Mouse (Mus musculus) cortical plate, adult 2 months (tissue): Measurements from ENCODE around the gene Tmed6. TPM values are rescaled to one million over a fixed set of nuclear protein-coding genes. Genes with fewer than 3 reads are reported as not detected.
"Not testable (repeated sequence)": the region's sequence is repeated elsewhere in the genome, so short reads cannot be mapped to it uniquely, and the experiment has no call there.

Experiments
- H3K27ac ChIP-seq: fragments of 200-500 bp; 2 replicates; pipeline ENCODE4 v1.5.1; 2012; ENCODE audit warnings: low read length, control low read depth, inconsistent platforms; ENCODE audit not compliant: insufficient read depth
- H3K4me1 ChIP-seq: fragments of 200-500 bp; 2 replicates; pipeline ENCODE4 v1.6.1; 2011; ENCODE audit warnings: low read length; ENCODE audit not compliant: control insufficient read depth, insufficient read depth
- H3K4me3 ChIP-seq: fragments of 200-500 bp; 2 replicates; pipeline ENCODE4 v1.5.1; 2011; ENCODE audit warnings: mild to moderate bottlenecking, low read length, control low read depth; ENCODE audit not compliant: insufficient read depth
- CTCF ChIP-seq: fragments of 200-500 bp; IDR thresholded peaks from 2 replicates; pipeline ENCODE4 v1.5.1; 2011; ENCODE audit warnings: mild to moderate bottlenecking, control low read depth, low read length; ENCODE audit not compliant: insufficient read depth; ENCODE audit errors: extremely low read depth
- POLR2A ChIP-seq: fragments of 200-500 bp; IDR thresholded peaks from 2 replicates; pipeline ENCODE4 v1.6.1; 2011; ENCODE audit warnings: mild to moderate bottlenecking, low read length, control low read depth; ENCODE audit not compliant: insufficient read depth; ENCODE audit errors: extremely low read depth
- polyA plus RNA-seq: library from polyadenylated mRNA; depleted of rRNA; stranded (reverse); fragments of >200 nt; gene quantifications from 2 replicates; pipeline ENCODE4 v1.2.3, GENCODE M21; 2012

Tmed6 gene
- polyA plus RNA-seq, 1 experiment = not detected

DNA sequence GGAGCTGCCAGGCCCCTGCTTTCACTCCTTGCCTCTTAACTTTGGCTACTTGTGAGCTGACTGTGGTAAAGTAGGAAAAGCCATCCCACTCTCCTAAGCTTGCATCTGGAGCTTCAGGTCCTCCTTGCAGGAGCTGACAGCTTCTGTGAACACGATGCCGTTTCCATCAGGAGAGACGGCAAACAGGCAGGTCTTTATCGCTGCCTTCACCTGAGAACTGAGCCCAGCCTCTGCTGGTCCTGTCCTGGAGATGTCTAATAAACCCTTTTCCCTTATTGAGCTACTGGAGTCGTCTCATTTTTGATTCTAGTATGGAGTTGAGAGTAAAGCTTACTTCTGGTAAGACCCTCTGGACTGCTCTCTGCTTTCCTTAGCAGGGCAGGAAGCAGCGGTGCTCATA lies 20.0 kb downstream of the Tmed6 start:
- TF ChIP-seq CTCF (no peak), POLR2A (no peak)
- 0 out of 2 replicates have a peak, but pooled peaks cover 3% of the 10 kb centered on the region for H3K4me1 ChIP-seq
- H3K4me3 ChIP-seq = no peak overlapping the region
- H3K27ac ChIP-seq = no peak overlapping the region

DNA sequence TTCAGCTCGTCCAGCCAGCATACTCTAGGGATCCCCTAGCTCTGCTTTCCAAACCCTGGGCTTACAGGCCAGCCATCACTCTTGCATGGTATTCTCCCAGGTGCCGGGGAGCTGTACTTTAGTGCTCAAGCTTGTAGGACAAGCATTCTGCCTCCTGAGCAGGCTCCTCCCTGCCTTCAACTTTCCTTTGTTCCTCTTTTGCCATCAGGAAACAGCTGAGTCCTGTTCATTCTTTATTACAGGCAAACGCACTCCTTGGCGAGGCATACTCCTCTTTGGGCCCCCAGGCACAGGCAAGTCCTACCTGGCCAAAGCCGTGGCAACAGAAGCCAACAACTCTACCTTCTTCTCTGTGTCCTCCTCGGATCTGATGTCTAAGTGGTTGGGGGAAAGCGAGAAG lies 24.8 kb downstream of the Tmed6 start:
- no peak overlapping the region for H3K4me3 ChIP-seq
- no peaks in the 10 kb centered on the region for H3K4me1 ChIP-seq
- H3K27ac ChIP-seq = no peak overlapping the region
- TF ChIP-seq CTCF = no peak
- TF ChIP-seq POLR2A = no peak

DNA sequence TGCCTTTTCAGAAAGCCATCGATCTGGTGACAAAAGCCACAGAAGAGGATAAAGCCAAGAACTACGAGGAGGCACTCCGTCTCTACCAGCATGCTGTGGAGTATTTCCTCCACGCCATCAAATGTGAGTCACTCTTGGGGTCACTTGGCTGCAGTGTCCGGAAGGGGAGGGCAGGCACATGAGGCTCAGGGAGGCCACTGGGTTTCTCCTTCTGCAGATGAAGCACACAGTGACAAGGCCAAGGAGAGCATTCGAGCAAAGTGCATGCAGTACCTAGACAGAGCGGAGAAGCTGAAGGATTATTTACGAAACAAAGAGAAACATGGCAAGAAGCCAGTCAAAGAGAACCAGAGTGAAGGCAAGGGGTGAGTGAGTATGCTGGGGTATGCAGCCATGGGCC lies 28.8 kb downstream of the Tmed6 start:
- Histone ChIP-seq H3K4me1 (peaks cover 5% of the 10 kb centered on the region), H3K27ac (no peak overlapping the region), H3K4me3 (no peak overlapping the region)
- TF ChIP-seq CTCF (no peak), POLR2A (no peak)

DNA sequence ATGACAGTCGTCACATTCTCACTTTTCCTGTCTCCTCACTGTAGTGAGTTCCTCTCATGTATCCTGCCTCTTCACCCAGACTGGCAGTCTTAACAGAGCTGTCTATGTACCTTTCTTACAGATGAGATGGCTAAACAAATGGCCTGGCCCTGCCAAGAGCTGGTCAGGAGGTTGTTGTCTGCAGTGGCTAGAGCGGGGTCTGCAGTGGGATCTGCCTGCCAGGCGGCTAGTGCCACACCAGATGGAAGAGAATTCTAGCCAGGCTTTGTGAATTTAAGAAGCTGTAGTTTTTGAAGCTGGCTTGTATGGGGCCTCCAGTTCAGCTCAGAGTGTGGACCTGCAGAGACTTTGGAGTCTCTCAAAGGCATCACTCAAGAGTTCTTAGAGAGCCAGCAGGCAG lies 29.8 kb downstream of the Tmed6 start:
- Histone ChIP-seq H3K4me1 (peaks cover 5% of the 10 kb centered on the region), H3K27ac (no peak overlapping the region), H3K4me3 (no peak overlapping the region)
- TF ChIP-seq POLR2A (no peak), CTCF (no peak)

DNA sequence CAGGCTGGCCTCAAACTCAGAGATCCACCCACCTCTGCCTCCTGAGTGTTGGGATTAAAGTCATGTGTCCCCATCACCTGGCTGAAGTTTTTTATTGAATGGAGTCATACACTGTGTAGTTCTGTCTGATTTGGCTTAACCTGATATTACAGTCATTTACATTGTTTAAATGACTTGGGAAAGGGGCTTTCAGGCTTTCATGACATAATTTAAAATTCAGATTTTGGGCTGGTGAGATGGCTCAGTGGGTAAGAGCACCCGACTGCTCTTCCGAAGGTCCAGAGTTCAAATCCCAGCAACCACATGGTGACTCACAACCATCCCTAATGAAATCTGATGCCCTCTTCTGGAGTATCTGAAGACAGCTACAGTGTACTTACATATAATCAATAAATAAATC lies 31.8 kb downstream of the Tmed6 start:
- H3K4me1 ChIP-seq, H3K4me3 ChIP-seq, H3K27ac ChIP-seq: not testable (repeated sequence)

DNA sequence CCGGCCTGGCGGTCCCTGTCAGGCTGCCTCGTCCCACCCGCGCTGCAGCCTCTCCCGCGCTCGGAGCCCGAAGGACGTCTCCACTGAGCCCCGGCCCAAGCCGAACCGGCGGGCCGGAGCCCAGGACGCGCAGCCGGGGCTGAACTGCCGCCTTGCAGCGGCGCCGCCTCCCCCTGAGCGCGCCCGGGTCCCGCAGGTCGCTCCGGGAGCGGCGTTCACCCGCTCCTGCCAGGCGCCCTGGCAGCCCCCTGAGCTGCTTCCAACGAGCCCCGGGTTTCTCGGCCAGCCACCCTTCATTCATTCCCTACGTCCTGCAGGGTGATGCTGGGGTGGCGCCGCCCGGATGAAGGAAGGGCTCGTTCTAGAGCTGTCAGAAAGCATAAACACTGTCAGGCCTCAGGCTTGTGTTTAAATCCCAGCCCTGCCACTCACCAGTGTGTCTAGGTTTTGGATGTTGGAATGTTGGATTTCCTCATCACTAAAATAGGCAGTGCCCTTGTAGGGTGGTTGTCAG lies 33.8 kb downstream of the Tmed6 start:
- Histone ChIP-seq H3K4me1 (peaks cover 5% of the 10 kb centered on the region), H3K4me3 (peak overlapping the region; percentile 91), H3K27ac (peak overlapping the region; percentile 85)
- TF ChIP-seq CTCF (no peak), POLR2A (no peak)

GRCm38 (mm10) chr8:107030650-107031576 lies 34.5 kb downstream of the Tmed6 start, which contains the start of gene Vps4a:
TSS of gene Vps4a (plus strand) at chr8:107031222.
- TF ChIP-seq CTCF (peak; percentile 53), POLR2A (peak; percentile 65; the same call in 1 of the 2 replicates)
- H3K27ac ChIP-seq = peak within 1 kb of the TSS; percentile 85
- peak within 1 kb of the TSS; percentile 91 for H3K4me3 ChIP-seq
- peaks cover 5% of the 10 kb centered on the region for H3K4me1 ChIP-seq

GRCm38 (mm10) chr8:107030058-107030457 lies 35.4 kb downstream of the Tmed6 start:
- peaks cover 5% of the 10 kb centered on the region for H3K4me1 ChIP-seq
- TF ChIP-seq POLR2A (no peak), CTCF (no peak)
- no peak overlapping the region for H3K27ac ChIP-seq
- H3K4me3 ChIP-seq = no peak overlapping the region

- no peak overlapping the region for H3K27ac ChIP-seq
- TF ChIP-seq CTCF (no peak), POLR2A (no peak)
- H3K4me1 ChIP-seq = peaks cover 5% of the 10 kb centered on the region
- H3K4me3 ChIP-seq = no peak overlapping the region
Measured at GRCm38 (mm10) chr8:107029310-107029709, 36.1 kb downstream of the Tmed6 start.

- TF ChIP-seq POLR2A (no peak), CTCF (no peak)
- no peaks in the 10 kb centered on the region for H3K4me1 ChIP-seq
Measured at GRCm38 (mm10) chr8:107023479-107023878, 42.0 kb downstream of the Tmed6 start.

More at GRCm38 (mm10) chr8:107023479-107023878, 42.0 kb downstream of the Tmed6 start:
- Histone ChIP-seq H3K27ac (no peak overlapping the region), H3K4me3 (no peak overlapping the region)
